Mouse (Mus musculus) liver, embryonic 15.5 days (tissue): ENCODE results near the gene Slc9a1. TPM values are rescaled to one million over a fixed set of nuclear protein-coding genes. Genes with fewer than 3 reads are reported as not detected.

Experiments used
- ATAC-seq: fragments of 200-750 bp; cut with Nextera tagmentation; 2 replicates; pipeline ENCODE4 v1.8.0; 2017; ENCODE audit warnings: moderate number of reproducible peaks, mild to moderate bottlenecking, moderate library complexity; ENCODE audit not compliant: insufficient read depth
- H3K27ac ChIP-seq: fragments of 300-500 bp; sonication (generic); replicated peaks from 2 replicates; pipeline ENCODE4 v1.5.1; 2015; ENCODE audit warnings: mild to moderate bottlenecking, inconsistent platforms
- H3K27me3 ChIP-seq: fragments of 300-500 bp; sonication (generic); 2 replicates; pipeline ENCODE4 v1.6.1; 2015; ENCODE audit warnings: mild to moderate bottlenecking, inconsistent platforms
- H3K36me3 ChIP-seq: fragments of 300-500 bp; sonication (generic); replicated peaks from 2 replicates; pipeline ENCODE4 v1.6.1; 2015; ENCODE audit warnings: moderate library complexity, mild to moderate bottlenecking, inconsistent platforms
- H3K4me1 ChIP-seq: fragments of 300-500 bp; sonication (generic); replicated peaks from 2 replicates; pipeline ENCODE4 v1.6.1; 2015; ENCODE audit warnings: inconsistent platforms
- H3K4me2 ChIP-seq: fragments of 300-500 bp; sonication (generic); 2 replicates; pipeline ENCODE4 v1.6.1; 2015; ENCODE audit warnings: moderate library complexity, mild to moderate bottlenecking, inconsistent platforms
- H3K4me3 ChIP-seq: fragments of 300-500 bp; sonication (generic); replicated peaks from 2 replicates; pipeline ENCODE4 v1.5.1; 2015; ENCODE audit warnings: mild to moderate bottlenecking, inconsistent platforms
- H3K9ac ChIP-seq: fragments of 300-500 bp; sonication (generic); 2 replicates; pipeline ENCODE4 v1.6.1; 2015; ENCODE audit warnings: moderate library complexity, mild to moderate bottlenecking, inconsistent platforms
- H3K9me3 ChIP-seq: fragments of 300-500 bp; sonication (generic); replicated peaks from 2 replicates; pipeline ENCODE4 v1.6.1; 2016; ENCODE audit warnings: inconsistent platforms
- WGBS: fragments of 180-500 bp; shearing (Covaris S2); methylation state at CpG from one replicate; pipeline ENCODE4 v1.1.7; 2015; ENCODE audit warnings: mixed read lengths; ENCODE audit not compliant: insufficient replicate concordance; 5-methylcytosine and 5-hydroxymethylcytosine counted together
- polyA plus RNA-seq: library from polyadenylated mRNA; unstranded; fragments of >200 nt; fragmentation: Nextera tagmentation; extraction: Ambion mirVana; gene quantifications from 2 replicates; pipeline ENCODE4 v1.2.1, GENCODE M21; 2015

Gene Slc9a1
- polyA plus RNA-seq: 2.9 and 3.0 TPM in 2 replicates

- H3K36me3 ChIP-seq: peaks cover 2% of the 10 kb centered on the region; the same call in 1 of the 2 replicates
- H3K4me1 ChIP-seq: peaks cover 55% of the 10 kb centered on the region
- peak within 1 kb of the TSS; percentile 90 for H3K9ac ChIP-seq
- peak; percentile 89 for ATAC-seq
- no peaks in the 10 kb centered on the region for H3K9me3 ChIP-seq
- peak within 1 kb of the TSS; percentile 88 for H3K4me3 ChIP-seq
- 0% methylated on average over 40 of the region's 40 CpGs for WGBS
- peak within 1 kb of the TSS; percentile 84 for H3K4me2 ChIP-seq
- H3K27ac ChIP-seq: peak within 1 kb of the TSS; percentile 75
- no peaks in the 10 kb centered on the region; the same call in 1 of the 2 replicates for H3K27me3 ChIP-seq
Measured at GRCm38 (mm10) chr4:133369553-133370297, at the start of gene Slc9a1. Gene Slc9a1, plus strand, starts transcription at chr4:133369706.

GRCm38 (mm10) chr4:133328129-133328528, 41.4 kb upstream of the Slc9a1 start:
- no peak for ATAC-seq
- H3K4me2 ChIP-seq: no peak overlapping the region
- 13% methylated on average over 7 of the region's 7 CpGs for WGBS
- no peaks in the 10 kb centered on the region for H3K36me3 ChIP-seq
- 0 out of 2 replicates have a peak, but pooled peaks cover 5% of the 10 kb centered on the region for H3K4me1 ChIP-seq
- no peak overlapping the region for H3K4me3 ChIP-seq
- no peaks in the 10 kb centered on the region for H3K9me3 ChIP-seq
- H3K27me3 ChIP-seq: no peaks in the 10 kb centered on the region
- H3K27ac ChIP-seq: no peak overlapping the region
- no peak overlapping the region for H3K9ac ChIP-seq

- Histone ChIP-seq H3K9me3 (no peaks in the 10 kb centered on the region), H3K4me2 (no peak overlapping the region), H3K4me3 (no peak overlapping the region), H3K27ac (no peak overlapping the region), H3K27me3 (no peaks in the 10 kb centered on the region), H3K36me3 (no peaks in the 10 kb centered on the region), H3K4me1 (0 out of 2 replicates have a peak, but pooled peaks cover 5% of the 10 kb centered on the region), H3K9ac (no peak overlapping the region)
- WGBS: 68% methylated on average over 4 of the region's 4 CpGs
- ATAC-seq: no peak
Measured at GRCm38 (mm10) chr4:133330296-133330695, 39.2 kb upstream of the Slc9a1 start.

- Histone ChIP-seq H3K9ac (no peak overlapping the region), H3K4me3 (no peak overlapping the region), H3K9me3 (no peaks in the 10 kb centered on the region), H3K27ac (no peak overlapping the region), H3K27me3 (no peaks in the 10 kb centered on the region), H3K36me3 (no peaks in the 10 kb centered on the region), H3K4me2 (no peak overlapping the region), H3K4me1 (peaks cover 13% of the 10 kb centered on the region)
- 78% methylated on average over 6 of the region's 6 CpGs for WGBS
- ATAC-seq: no peak
Measured at GRCm38 (mm10) chr4:133333306-133333705, 36.2 kb upstream of the Slc9a1 start.

GRCm38 (mm10) chr4:133337833-133338520, 31.5 kb upstream of the Slc9a1 start:
- no peak for ATAC-seq
- Histone ChIP-seq H3K9ac (peak overlapping the region; percentile 89), H3K36me3 (no peaks in the 10 kb centered on the region), H3K9me3 (no peaks in the 10 kb centered on the region), H3K4me2 (peak overlapping the region; percentile 94), H3K27me3 (peaks cover 24% of the 10 kb centered on the region), H3K27ac (peak overlapping the region; percentile 91), H3K4me3 (peak overlapping the region; percentile 92), H3K4me1 (peaks cover 25% of the 10 kb centered on the region)
- 8% methylated on average over 14 of the region's 14 CpGs for WGBS

GRCm38 (mm10) chr4:133338521-133339095, 30.9 kb upstream of the Slc9a1 start:
- Histone ChIP-seq H3K27ac (peak overlapping the region; percentile 91), H3K4me1 (peaks cover 25% of the 10 kb centered on the region), H3K36me3 (no peaks in the 10 kb centered on the region), H3K4me3 (peak overlapping the region; percentile 92), H3K27me3 (peaks cover 30% of the 10 kb centered on the region), H3K9me3 (no peaks in the 10 kb centered on the region), H3K9ac (peak overlapping the region; percentile 89), H3K4me2 (peak overlapping the region; percentile 94)
- ATAC-seq: peak; percentile 28
- 0% methylated on average over 39 of the region's 39 CpGs for WGBS

GRCm38 (mm10) chr4:133339148-133339749, 30.3 kb upstream of the Slc9a1 start:
- peak overlapping the region; percentile 91 for H3K27ac ChIP-seq
- peak overlapping the region; percentile 89 for H3K9ac ChIP-seq
- no peaks in the 10 kb centered on the region for H3K9me3 ChIP-seq
- peak overlapping the region; percentile 92 for H3K4me3 ChIP-seq
- peaks cover 25% of the 10 kb centered on the region for H3K4me1 ChIP-seq
- peak; percentile 97 for ATAC-seq
- H3K4me2 ChIP-seq: peak overlapping the region; percentile 94
- H3K27me3 ChIP-seq: peaks cover 35% of the 10 kb centered on the region
- under 1% methylated on average over 60 of the region's 60 CpGs for WGBS
- no peaks in the 10 kb centered on the region for H3K36me3 ChIP-seq

- Histone ChIP-seq H3K27me3 (peaks cover 35% of the 10 kb centered on the region), H3K4me2 (peak overlapping the region; percentile 94; the same call in 1 of the 2 replicates), H3K9me3 (no peaks in the 10 kb centered on the region), H3K36me3 (no peaks in the 10 kb centered on the region), H3K27ac (no peak overlapping the region), H3K4me1 (peaks cover 25% of the 10 kb centered on the region), H3K9ac (no peak overlapping the region), H3K4me3 (no peak overlapping the region)
- WGBS: 84% methylated on average over 2 of the region's 2 CpGs
- ATAC-seq: no peak
Measured at GRCm38 (mm10) chr4:133340217-133340616, 29.3 kb upstream of the Slc9a1 start.

- ATAC-seq: no peak
- H3K9ac ChIP-seq: no peak overlapping the region
- WGBS: 2% methylated on average over 4 of the region's 4 CpGs
- no peak overlapping the region for H3K4me2 ChIP-seq
- H3K4me3 ChIP-seq: no peak overlapping the region
- H3K27ac ChIP-seq: no peak overlapping the region
- H3K4me1 ChIP-seq: peaks cover 6% of the 10 kb centered on the region
- peaks cover 42% of the 10 kb centered on the region for H3K27me3 ChIP-seq
- no peaks in the 10 kb centered on the region for H3K9me3 ChIP-seq
- H3K36me3 ChIP-seq: no peaks in the 10 kb centered on the region
Measured at GRCm38 (mm10) chr4:133344112-133344511, 25.4 kb upstream of the Slc9a1 start.

- no peaks in the 10 kb centered on the region for H3K36me3 ChIP-seq
- no peak overlapping the region for H3K4me2 ChIP-seq
- peaks cover 40% of the 10 kb centered on the region for H3K27me3 ChIP-seq
- ATAC-seq: no peak
- no peaks in the 10 kb centered on the region for H3K4me1 ChIP-seq
- H3K4me3 ChIP-seq: no peak overlapping the region
- H3K27ac ChIP-seq: no peak overlapping the region
- WGBS: 70% methylated on average over 6 of the region's 6 CpGs
- no peak overlapping the region for H3K9ac ChIP-seq
- no peaks in the 10 kb centered on the region for H3K9me3 ChIP-seq
Measured at GRCm38 (mm10) chr4:133345702-133346101, 23.8 kb upstream of the Slc9a1 start.

- Histone ChIP-seq H3K4me3 (no peak overlapping the region), H3K27me3 (peaks cover 32% of the 10 kb centered on the region), H3K9me3 (no peaks in the 10 kb centered on the region), H3K27ac (no peak overlapping the region), H3K4me2 (no peak overlapping the region), H3K4me1 (no peaks in the 10 kb centered on the region), H3K9ac (no peak overlapping the region), H3K36me3 (no peaks in the 10 kb centered on the region)
- WGBS: 19% methylated on average over 4 of the region's 4 CpGs
- no peak for ATAC-seq
Measured at GRCm38 (mm10) chr4:133346577-133346976, 22.9 kb upstream of the Slc9a1 start.
